Mouse (Mus musculus) cerebellum, adult 2 months (tissue): ENCODE measurements around the gene Slc43a1.

ENCODE experiments used
- CTCF ChIP-seq: fragments of 200-500 bp; IDR thresholded peaks from 2 replicates; pipeline ENCODE4 v1.5.1; 2011; ENCODE audit warnings: low read depth, mild to moderate bottlenecking, control low read depth, low read length, moderate library complexity, borderline replicate concordance; ENCODE audit not compliant: insufficient read depth
- POLR2A ChIP-seq: fragments of 200-500 bp; IDR thresholded peaks from 2 replicates; pipeline ENCODE4 v1.6.1; 2011; ENCODE audit warnings: low read length, control low read depth, borderline replicate concordance; ENCODE audit not compliant: insufficient read depth

- TF ChIP-seq POLR2A (no peak), CTCF (no peak)
Measured at GRCm38 (mm10) chr2:84850407-84851129, 11.9 kb downstream of the Slc43a1 start.
